Mouse (Mus musculus) gastrocnemius, postnatal 25 days (tissue): ENCODE measurements at regions not wholly inside any gene's neighbourhood (a gene's known extent, or its start where the extent isn't known, plus 50 kb on each side); places are given as distances from the start of the nearest gene placed in this dataset.

ENCODE experiments used
- DNase-seq: peaks from one replicate; pipeline ENCODE4 v3.0.0; 2022

DNA sequence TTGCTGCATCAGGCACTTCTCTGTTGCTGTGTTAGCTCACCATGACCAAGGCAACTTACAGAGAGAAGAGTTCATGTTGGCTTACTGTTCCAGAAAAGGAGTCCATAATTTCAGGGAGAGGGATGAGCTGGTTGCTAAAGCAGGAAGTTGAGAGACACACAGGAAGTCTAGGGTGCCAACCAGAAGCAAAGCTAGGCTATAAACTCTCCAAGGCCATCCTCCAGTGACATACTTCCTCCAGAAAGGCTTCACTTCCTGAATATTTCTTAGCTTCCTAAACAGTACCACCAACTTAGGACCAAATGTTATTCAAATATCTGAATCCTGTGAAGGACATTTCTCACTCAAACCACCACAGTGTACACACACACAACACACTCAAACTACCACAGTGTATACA, 2010.6 kb downstream of the A830018L16Rik start:
- DNase-seq, result no peak

- DNase-seq, result no peak
Observed at GRCm38 (mm10) chr1:13425601-13426327, 2011.9 kb downstream of the A830018L16Rik start.

- peak; percentile 70 for DNase-seq
Observed at GRCm38 (mm10) chr1:13426328-13427067, 2012.6 kb downstream of the A830018L16Rik start.

GRCm38 (mm10) chr1:13427068-13427434, 2013.1 kb downstream of the A830018L16Rik start:
- DNase-seq, result no peak

GRCm38 (mm10) chr1:13427501-13428207, 2013.7 kb downstream of the A830018L16Rik start:
- no peak for DNase-seq

GRCm38 (mm10) chr1:13437747-13438394, 2024.0 kb downstream of the A830018L16Rik start:
- DNase-seq, result no peak

GRCm38 (mm10) chr1:13442366-13442765, 2028.5 kb downstream of the A830018L16Rik start:
- DNase-seq, result no peak

GRCm38 (mm10) chr1:13454534-13454933, 2040.6 kb downstream of the A830018L16Rik start:
- DNase-seq, result no peak

DNA sequence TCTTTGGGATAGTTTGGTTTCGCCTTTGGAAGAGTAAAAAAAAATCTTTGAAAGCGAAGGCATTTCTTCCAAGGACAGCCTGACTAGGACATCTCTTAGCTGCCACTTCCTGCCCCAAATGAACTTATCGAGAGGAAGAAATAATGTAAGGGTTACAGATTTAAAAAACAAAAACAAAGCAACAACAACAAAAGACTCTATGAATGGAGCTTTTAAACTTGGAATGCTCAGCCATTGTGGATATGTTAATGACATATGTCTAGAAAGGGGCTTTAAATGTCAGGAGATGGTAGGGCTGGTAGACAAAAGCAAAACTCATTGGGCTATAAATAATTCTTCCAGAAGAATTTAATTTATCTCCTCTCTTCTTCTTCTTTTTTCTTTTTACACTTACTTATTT, 2041.7 kb downstream of the A830018L16Rik start:
- DNase-seq, result no peak

DNA sequence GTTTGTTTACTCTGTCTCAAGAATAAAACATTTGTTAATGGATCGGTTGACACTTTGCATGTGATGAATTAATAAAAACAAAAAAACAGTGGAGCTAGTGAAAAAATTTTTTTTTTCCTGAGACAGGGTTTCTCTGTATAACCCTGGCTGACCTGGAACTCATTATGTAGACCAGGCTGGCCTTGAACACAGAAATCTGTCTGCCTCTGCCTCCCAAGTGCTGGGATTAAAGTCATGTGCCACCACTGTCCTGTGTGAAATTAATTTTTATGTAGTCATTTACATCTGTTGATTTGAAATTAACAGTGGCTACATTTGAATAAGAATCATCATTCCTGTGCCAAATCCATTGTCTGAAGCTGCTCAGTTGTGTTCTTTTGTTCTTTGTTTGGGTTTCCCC, 2050.4 kb downstream of the A830018L16Rik start:
- no peak for DNase-seq

DNA sequence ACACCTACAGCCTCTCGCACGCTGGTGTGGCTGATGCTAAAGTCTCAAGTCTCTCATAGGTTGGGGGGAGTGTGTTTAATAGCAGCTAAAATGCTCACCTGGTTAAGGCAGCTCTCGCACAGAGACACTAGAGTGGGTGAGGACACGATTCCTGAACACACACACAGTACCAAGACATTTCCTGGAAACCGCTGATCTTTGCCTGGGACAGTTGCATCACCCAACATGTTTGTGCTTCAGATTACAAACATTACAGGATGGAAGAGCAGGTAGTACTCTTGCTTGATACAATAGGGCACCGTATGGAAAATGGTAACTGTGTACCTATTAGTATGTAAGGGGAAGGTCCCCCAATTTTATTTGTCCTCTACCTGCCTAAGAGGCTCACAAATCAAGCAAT, 2053.3 kb downstream of the A830018L16Rik start:
- no peak for DNase-seq

DNA sequence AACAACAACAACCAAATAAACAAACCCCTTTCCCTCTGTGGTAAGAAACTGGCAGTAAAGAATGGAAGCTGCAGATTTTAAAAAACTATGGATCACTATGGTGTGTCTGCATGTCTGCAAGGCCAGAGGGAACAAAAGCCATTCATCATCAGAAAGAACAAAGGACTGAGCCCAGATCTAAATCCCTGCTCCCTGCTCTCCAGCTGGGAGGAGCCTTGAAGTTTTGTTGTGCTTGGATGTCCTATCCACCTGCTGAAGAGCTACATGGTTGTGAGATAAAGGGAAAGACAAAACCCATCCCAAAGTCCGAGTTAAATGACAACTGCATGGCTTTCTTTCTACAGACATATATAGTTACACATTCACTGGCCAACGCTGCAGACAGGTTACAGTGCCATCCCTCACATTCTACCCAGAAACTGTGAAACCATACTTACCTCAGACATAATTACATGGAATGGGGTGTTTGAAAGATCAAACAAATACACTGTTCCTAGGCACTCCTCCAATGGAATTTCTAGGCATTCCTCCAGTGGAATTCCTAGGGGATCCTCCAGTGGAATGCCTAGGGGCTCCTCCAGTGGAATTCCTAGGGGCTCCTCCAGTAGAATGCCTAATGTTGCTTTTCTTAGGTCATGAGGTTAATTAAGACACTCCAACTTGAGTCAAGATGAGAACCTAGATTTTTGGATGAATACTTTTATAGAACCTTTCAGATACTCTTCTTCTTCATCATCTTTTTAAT, 2054.2 kb downstream of the A830018L16Rik start:
- DNase-seq, result no peak

DNA sequence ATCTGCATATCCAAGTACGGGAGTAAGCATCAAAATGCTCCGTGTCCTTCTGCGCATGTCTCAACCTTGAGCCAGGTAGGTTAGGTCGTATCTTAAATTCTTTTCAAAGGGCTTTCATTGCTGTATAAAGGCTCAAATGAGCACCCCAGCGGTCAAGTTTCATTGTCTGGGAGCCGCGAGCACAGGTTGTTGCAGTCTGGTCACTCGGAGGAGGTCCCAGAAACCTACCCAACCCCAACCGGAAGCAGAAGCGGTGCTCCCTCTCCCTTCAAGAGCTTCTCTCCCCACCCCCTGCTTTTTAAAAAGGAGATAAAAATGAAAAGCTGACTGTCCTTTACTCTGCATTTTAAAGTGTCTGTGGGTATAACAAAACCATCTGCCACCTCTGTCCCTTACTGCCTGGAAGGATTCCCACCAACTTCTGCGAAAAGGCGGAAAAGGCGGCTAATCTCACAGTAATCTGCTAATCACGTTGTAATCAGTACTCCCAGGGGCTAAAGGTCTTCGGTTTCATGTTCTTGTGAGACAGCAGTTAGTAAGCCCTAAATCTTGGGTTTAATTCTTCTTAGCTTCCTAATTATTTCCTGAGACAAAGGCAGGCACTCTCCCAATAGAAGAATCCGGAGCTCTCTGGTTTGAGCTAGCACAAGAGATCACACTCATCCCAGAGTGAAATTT, 2081.0 kb downstream of the A830018L16Rik start:
- DNase-seq, result no peak

- DNase-seq, result no peak
Observed at GRCm38 (mm10) chr1:13496386-13496785, 2082.5 kb downstream of the A830018L16Rik start.

DNA sequence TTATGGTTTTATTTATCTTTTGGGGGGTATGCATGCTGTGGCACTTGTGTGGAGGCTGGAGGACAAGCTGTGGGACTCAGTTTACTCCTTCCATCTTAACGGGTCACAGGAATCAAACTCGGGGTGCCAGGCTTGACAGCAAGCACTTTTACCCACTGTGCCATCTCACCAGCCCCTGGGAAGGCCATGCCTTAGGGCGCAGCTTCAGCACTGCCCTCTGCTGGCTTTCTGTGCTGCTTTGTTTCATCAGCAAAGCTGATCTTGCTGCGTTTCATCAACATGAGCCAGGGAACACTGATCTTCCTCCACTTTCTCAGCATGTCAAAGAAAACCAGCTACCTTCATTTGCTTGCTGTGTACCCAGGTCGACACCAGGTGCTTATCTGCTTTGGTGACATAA, 2086.6 kb downstream of the A830018L16Rik start:
- peak; percentile 28 for DNase-seq

- no peak for DNase-seq
Observed at GRCm38 (mm10) chr1:13501938-13502337, 2088.0 kb downstream of the A830018L16Rik start.

GRCm38 (mm10) chr1:13513761-13514160, 2099.9 kb downstream of the A830018L16Rik start:
- DNase-seq, result peak; percentile 14
